In genomic region chr7:65315182-65315581, GRCm38 (mm10) we compare ENCODE assay signal across 23 mouse cellular contexts.
DNase-seq lines count a peak whose midpoint lies in the region; ATAC-seq and TF ChIP-seq lines count a peak whose summit lies in the region.
"Had no signal": no experiment of that assay in that cellular context is flagged by ENCODE, and none has a peak within 500 bp of the region (broad histone marks: within the 10 kb centered on the region; RNA-seq: fewer than 3 reads in every experiment).

No protein-coding gene starts in this region.

- peak; percentile 63 for ATAC-seq in frontal cortex, adult (ENCODE audit: low TSS enrichment)
- ATAC-seq: activated CD4-positive, CD25-positive, alpha-beta regulatory T cell, adult 4 months; forebrain, embryonic 13.5 days; forebrain, embryonic 16.5 days; hindbrain, embryonic 16.5 days had no signal

- peak overlapping the region; percentile 13; the same call in 1 of the 2 replicates for H3K27ac ChIP-seq in left cerebral cortex, adult 2 months
- H3K27ac ChIP-seq: forebrain, embryonic 10.5 days; forebrain, embryonic 13.5 days; heart, embryonic 15.5 days; hindbrain, embryonic 10.5 days; hindbrain, embryonic 13.5 days had no signal

- TF ChIP-seq CTCF in left cerebral cortex, adult 2 months (IDR thresholded peaks at IDR 0.05) = no peak

- H3K4me3 ChIP-seq in left cerebral cortex, adult 2 months = no peak overlapping the region
- H3K4me3 ChIP-seq: forebrain, embryonic 10.5 days; forebrain, embryonic 13.5 days; heart, embryonic 12.5 days; heart, embryonic 15.5 days; hindbrain, embryonic 10.5 days; hindbrain, embryonic 13.5 days had no signal

- intact Hi-C loops in left cerebral cortex, adult 2 months (cut with DNase I) = loop anchor here (5.0 kb wide), 2 partner anchors 202 to 297 kb away; no protein-coding TSS in a partner anchor

- DNase-seq in frontal cortex, postnatal 36 days (ENCODE audit: low spot score in 2 of 2) = no peak
- DNase-seq in left cerebral cortex, adult 2 months (ENCODE audit: extremely low spot score in 1 of 2, low spot score in 2 of 2) = no peak
- no peak for DNase-seq in left cerebral cortex, adult 11 months (ENCODE audit: low spot score)
- DNase-seq in brain, adult 2 months (ENCODE audit: low read depth, low spot score) = peak; percentile 67
- DNase-seq in urinary bladder, postnatal 14 days (ENCODE audit: low spot score) = no peak
- DNase-seq: adrenal gland, adult 8-10 months; adrenal gland, postnatal 25 days; cerebellum, adult 18-20 months; cerebellum, adult 9-10 months; cerebellum, postnatal 14 days; heart, adult 18-20 months; heart, postnatal 10 days; heart, postnatal 36 days had no signal
